Mouse (Mus musculus) lung, adult 10 weeks (tissue): ENCODE results near the gene Tmem254a. TPM values are rescaled to one million over a fixed set of nuclear protein-coding genes. Genes with fewer than 3 reads are reported as not detected.

Source experiments
- polyA plus RNA-seq: library from polyadenylated mRNA; stranded (reverse); fragments of 350-450 nt; fragmentation: Illumina TruSeq; extraction: RNeasy Lipid Tissue Mini Kit (QIAGEN cat#74804); gene quantifications from one replicate; pipeline ENCODE4 v1.2.3, GENCODE M21; 2014; ENCODE audit warnings: low read depth, low replicate concordance; ENCODE audit not compliant: insufficient read depth

The Tmem254a gene
- 7.5 TPM for polyA plus RNA-seq

GRCm38 (mm10) chr14:25927562-25927881, at the start of gene Tmem254a:
TSS of gene Tmem254a (minus strand) at chr14:25927672.

GRCm38 (mm10) chr14:25938004-25938403, 10.5 kb upstream of the Tmem254a start, which contains the start of gene Cphx1:
TSS of gene Cphx1 (plus strand) at chr14:25938304.

GRCm38 (mm10) chr14:25903000-25903399, 24.5 kb downstream of the Tmem254a start, which contains the start of gene Plac9a:
TSS of gene Plac9a (minus strand) at chr14:25903100.

Other genes with a start within 250 kb of the Tmem254a start
- 13.9 TPM for gene Ppif, start 233.5 kb downstream of the Tmem254a start, polyA plus RNA-seq
- 26.4 TPM for gene Zcchc24, start 158.6 kb downstream of the Tmem254a start, polyA plus RNA-seq
- 71.3 TPM for gene Anxa11, start 85.5 kb downstream of the Tmem254a start, polyA plus RNA-seq
- 81.1 TPM for gene Plac9a, start 24.6 kb downstream of the Tmem254a start, polyA plus RNA-seq
- gene Cphx1, start 10.6 kb upstream of the Tmem254a start, polyA plus RNA-seq = not detected
- gene Duxbl1, start 50.9 kb upstream of the Tmem254a start, polyA plus RNA-seq = not detected
- 456 TPM for gene Gm9780, start 115.0 kb upstream of the Tmem254a start, polyA plus RNA-seq
- 45.6 TPM for gene Tmem254c, start 139.7 kb upstream of the Tmem254a start, polyA plus RNA-seq
- not detected for gene Cphx2, start 153.8 kb upstream of the Tmem254a start, polyA plus RNA-seq
- gene Cphx3, start 154.6 kb upstream of the Tmem254a start, polyA plus RNA-seq = not detected
- 0.59 TPM for gene Duxbl2, start 190.7 kb upstream of the Tmem254a start, polyA plus RNA-seq